Mouse (Mus musculus) CH12.LX (cell line): ENCODE measurements around the gene Stk36.

Source experiments
- CHD1 ChIP-seq: IDR thresholded peaks from 2 replicates; pipeline ENCODE4 v1.6.1; 2012; ENCODE audit warnings: low read depth, low read length, improper control_type of control experiment, inconsistent platforms
- CTCF ChIP-seq, 2 experiments: IDR thresholded peaks in 1 of 2; conservative IDR thresholded peaks in 1 of 2; 2 replicates each; pipeline ENCODE4 v1.5.1; 2011 to 2012; ENCODE audit warnings: low read depth in 2 of 2, low read length in 2 of 2, improper control_type of control experiment in 1 of 2, inconsistent platforms in 1 of 2, mild to moderate bottlenecking in 1 of 2, moderate library complexity in 1 of 2
- E2F4 ChIP-seq: IDR thresholded peaks from 2 replicates; pipeline ENCODE4 v1.6.1; 2011; ENCODE audit warnings: low read depth, low read length, improper control_type of control experiment; ENCODE audit not compliant: insufficient replicate concordance
- ETS1 ChIP-seq: conservative IDR thresholded peaks from 2 replicates; pipeline ENCODE4 v1.6.1; 2012; ENCODE audit warnings: low read depth, mild to moderate bottlenecking, inconsistent platforms, low read length, improper control_type of control experiment, moderate library complexity
- MYC ChIP-seq: IDR thresholded peaks from 2 replicates; pipeline ENCODE4 v1.6.1; 2011; ENCODE audit warnings: low read depth, mild to moderate bottlenecking, improper control_type of control experiment, low read length
- NELFE ChIP-seq: IDR thresholded peaks from 2 replicates; pipeline ENCODE4 v1.6.1; 2011; ENCODE audit warnings: low read depth, low read length, improper control_type of control experiment
- POLR2A ChIP-seq: IDR thresholded peaks from 2 replicates; pipeline ENCODE4 v1.6.1; 2011; ENCODE audit warnings: low read depth, mild to moderate bottlenecking, improper control_type of control experiment, low read length
- RCOR1 ChIP-seq: conservative IDR thresholded peaks from 2 replicates; pipeline ENCODE4 v1.6.1; 2012; ENCODE audit warnings: low read depth, mild to moderate bottlenecking, inconsistent platforms, low read length, improper control_type of control experiment
- SIN3A ChIP-seq: IDR thresholded peaks from 2 replicates; pipeline ENCODE4 v1.6.1; 2012; ENCODE audit warnings: low read length, improper control_type of control experiment, inconsistent platforms
- TCF12 ChIP-seq: IDR thresholded peaks from 2 replicates; pipeline ENCODE4 v1.6.1; 2014; ENCODE audit warnings: low read depth, mild to moderate bottlenecking, inconsistent platforms, low read length, improper control_type of control experiment
- USF1 ChIP-seq: IDR thresholded peaks from 2 replicates; pipeline ENCODE4 v1.6.1; 2014; ENCODE audit warnings: low read depth, mild to moderate bottlenecking, inconsistent platforms, low read length, improper control_type of control experiment
- ZMIZ1 ChIP-seq: IDR thresholded peaks from 2 replicates; pipeline ENCODE4 v1.6.1; 2012; ENCODE audit warnings: low read depth, mild to moderate bottlenecking, inconsistent platforms, low read length, improper control_type of control experiment

DNA sequence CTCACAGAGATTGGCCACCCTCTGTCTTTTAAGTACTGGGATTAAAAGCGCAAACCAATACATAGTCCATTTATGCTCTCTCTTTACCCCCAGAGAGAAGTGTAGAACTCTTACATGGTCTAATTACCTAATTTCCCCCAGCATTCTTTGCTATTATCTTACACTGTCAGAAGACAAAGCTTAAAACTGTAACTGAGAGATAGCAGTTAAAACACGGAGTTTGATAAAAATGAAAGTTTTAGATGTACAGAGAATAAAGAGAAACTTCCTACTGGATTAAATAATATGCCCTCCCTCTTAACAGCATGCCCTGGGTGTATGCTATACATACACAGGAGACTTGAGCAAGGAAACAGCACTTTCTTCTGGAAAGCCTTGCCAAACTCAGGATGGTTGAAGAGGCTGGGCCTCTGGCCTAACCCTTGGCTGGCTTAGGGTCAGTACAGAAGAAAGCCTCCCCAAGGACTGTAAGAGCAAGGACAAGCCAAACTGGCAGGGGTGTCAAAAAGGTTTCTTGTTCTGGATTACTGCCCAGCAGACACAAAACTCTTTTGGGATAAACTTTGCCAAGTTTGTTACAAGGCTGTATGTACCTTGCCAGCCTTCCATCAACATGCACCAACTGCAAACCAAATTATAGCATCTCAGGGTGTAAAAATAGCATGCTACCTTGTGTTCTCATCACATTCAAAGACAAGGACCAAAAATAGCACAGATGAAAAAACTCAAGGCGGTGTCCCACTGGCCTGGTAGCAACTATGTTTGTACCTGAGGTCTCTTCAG is 16.4 kb upstream of the Stk36 start:
- no peak for TF ChIP-seq USF1
- no peak for TF ChIP-seq NELFE
- TF ChIP-seq ZMIZ1 = no peak
- no peak for TF ChIP-seq MYC
- TF ChIP-seq ETS1 = no peak
- no peak for TF ChIP-seq POLR2A
- TF ChIP-seq SIN3A = no peak
- no peak for TF ChIP-seq RCOR1
- TF ChIP-seq CTCF (conservative IDR thresholded peaks at IDR 0.05 in 1 of 2, IDR thresholded peaks at IDR 0.05 in 1 of 2; ENCODE audit: low read depth in 2 of 2, low read length in 2 of 2) = no peak
- TF ChIP-seq CHD1 = no peak
- TF ChIP-seq E2F4 = no peak
- no peak for TF ChIP-seq TCF12
